Mouse (Mus musculus) frontal cortex, adult 2 months (tissue): ENCODE measurements around the gene Paxbp1. TPM values are rescaled to one million over a fixed set of nuclear protein-coding genes. Genes with fewer than 3 reads are reported as not detected.
A peak's percentile ranks its signal among the peaks of the same experiment; 100 is the strongest.

Experiments
- DNase-seq, 2 experiments: peaks; one replicate each; pipeline ENCODE4 v3.0.0; 2022; ENCODE audit warnings: low spot score in 1 of 2; ENCODE audit errors: extremely low spot score in 1 of 2
- polyA plus RNA-seq: library from polyadenylated mRNA; depleted of rRNA; stranded (reverse); fragments of >200 nt; gene quantifications from 2 replicates; pipeline ENCODE4 v1.2.3, GENCODE M21; 2012

The Paxbp1 gene
- polyA plus RNA-seq, 1 experiment = 103 TPM

DNA sequence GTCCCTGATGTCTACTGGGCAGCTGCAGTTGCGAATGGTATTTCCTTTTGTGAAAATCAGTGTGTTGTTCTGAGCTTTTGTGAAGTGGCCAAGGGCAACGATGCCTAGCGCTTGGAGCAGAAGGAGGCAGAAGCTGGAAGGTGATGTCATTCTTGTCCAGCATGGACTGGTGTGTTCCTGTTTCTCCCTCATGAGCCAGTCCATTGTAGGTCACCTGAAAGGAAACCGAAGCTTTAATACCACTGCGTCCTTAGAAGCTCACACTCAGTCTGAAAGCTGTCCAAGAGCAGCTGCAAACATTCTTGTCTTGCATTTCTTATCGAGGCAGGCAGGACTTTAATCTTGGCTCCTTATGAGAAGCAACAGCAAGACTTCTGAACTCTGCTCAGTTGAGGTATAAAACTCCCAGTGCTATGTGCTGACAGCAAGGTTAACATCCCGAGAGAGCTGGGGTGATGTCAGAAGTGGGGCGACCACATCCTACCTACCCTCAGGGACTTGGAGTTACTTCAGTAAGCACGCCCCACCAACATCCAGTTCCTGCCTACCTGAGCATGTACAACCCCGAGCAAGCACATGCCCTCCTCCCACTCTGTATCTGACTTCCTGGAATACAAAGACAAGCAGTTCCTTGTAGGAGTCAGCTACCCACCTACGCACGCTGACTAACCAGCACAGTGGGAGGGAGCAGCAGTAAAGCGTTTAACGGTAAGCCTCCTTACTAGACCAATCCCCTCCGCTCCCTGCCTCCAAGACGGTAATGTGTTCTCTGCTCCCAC, 11.9 kb upstream of the Paxbp1 start:
- peak; percentile 67 to 81 for DNase-seq

DNA sequence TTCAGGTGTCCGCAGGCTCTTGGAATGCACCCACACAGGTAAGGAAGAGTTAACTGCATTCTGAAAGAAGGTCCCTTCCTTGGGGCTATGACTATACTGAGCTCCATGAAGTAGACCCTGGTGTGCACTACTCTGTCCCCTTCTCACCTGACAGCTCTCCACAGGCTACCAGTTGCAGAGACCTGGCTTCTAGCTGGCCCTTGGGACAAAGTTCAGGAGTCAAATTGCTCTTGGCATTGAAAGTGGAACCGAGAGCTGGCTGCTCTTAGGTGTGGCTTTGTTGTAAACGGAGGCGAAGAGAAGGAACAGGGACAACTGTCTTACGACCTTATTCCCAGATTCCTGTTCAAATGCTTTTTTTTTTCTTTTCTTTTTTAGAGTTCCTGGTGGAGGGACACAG, 10.8 kb upstream of the Paxbp1 start:
- no peak for DNase-seq

DNA sequence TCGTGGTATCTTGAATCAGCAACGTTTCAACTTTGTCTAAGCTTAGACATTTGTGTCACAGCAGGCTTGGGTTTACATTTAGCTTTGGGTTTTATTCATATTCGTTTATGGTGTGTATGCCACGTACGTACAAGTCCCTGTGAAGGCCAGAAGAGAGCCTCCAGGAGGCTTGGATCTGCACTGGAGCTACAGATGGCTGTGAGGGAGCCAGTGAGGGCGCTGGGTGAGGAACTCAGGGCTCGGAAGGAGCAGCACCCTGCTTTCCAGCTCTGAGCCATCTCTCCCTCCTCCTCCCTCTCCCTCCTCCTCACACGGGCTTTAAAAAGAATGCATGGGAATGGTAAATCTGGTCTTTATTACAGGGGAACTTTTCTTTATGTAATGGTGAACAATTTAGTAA, 9.3 kb upstream of the Paxbp1 start:
- DNase-seq = no peak

DNA sequence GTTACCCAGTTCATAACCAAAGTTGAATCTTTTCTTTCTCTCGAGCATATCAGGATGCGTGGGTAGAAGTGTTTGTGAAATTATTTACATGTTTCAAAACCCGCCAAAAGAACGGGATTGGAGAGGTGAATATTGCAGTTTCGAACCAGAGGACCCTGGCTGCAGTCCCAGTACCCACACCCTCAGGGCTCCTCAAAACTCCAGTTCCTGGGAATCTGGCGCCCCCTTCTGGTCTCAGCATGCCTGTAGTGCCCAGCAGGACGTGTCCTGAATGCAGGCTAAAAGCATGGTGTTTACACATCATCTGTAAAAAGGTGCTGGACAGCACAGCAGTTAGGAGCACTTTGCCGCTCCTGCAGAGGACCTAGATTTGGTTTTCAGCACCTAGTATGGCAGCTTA, 1.2 kb upstream of the Paxbp1 start:
- DNase-seq = peak in 1 of 2 experiments; percentile 40

DNA sequence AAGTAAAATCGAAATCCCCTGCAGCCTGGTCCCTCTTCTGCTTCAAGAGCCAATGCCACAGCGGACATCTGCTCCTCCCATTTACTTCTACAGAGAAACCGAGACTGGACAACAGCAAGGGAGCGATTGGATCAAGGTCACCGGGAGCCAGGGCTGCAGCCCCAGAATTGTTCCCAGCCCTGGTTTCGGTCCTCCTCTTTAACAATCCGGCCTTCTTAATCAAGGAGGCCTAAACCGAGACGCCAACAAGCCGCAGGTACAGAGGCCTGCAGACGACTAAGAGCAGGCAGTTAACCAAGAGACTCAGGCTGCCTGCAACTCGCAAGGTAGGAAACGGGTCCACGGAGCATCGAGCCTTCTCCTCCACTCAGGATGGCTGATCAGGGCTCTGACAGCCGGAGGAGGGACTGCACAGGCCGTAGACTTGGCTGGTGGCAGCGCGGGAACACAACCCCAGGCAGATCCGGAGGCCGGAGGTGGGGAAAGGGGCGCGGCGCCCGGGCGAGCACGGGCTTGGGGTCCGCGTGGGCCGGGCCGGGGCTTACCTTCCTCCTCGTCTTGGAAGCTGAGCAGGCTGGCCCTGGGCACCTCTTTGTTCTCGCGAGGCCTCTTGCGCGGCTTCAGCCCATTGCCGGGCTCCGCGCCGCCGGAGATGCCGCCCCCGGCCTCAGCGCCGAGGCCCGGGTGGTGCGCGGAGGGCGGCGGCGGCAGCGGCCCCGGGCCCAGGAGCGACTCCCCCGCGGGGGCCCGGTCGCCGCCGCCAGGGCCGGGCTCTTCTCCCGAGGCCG, 688 bp downstream of the Paxbp1 start:
- peak in 1 of 2 experiments; percentile 36 for DNase-seq

DNA sequence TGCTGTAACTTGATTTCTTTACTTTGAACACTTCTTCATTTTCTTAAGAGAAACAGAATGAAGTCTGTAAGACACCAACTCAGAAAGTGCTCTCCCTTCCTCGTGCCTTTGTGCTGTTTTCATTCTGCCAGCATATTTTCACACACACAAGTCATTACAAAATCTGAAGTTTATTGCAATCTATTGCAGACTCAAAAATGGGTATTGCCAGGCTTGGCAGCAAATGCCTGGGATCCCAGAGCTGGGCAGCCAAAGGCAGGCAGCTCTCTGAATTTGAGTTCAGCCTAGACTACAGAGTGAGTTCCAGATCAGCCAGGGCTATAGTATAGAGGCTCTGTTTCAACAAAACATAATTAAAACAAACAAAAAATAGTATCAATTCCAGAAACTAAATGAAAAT, 1.7 kb downstream of the Paxbp1 start:
- DNase-seq = no peak

DNA sequence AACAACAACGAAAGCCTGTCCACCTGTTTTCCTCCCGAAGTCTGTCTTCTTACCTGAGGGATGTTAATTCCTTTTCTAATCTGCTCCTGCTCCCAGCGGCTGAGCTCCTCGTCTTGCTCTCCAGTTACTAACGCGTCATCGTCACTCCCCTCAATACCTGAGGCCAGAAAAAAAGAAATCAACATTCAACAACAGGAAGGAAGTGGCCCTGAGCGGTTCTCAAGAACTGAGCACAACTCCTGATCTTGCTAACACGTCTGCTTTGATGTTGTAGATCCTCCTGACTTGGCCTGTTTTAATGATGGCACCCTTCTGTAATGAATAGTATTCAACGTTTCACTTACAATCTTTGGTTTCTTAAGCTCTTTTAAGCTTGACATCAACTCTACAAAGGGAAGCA, 8.5 kb downstream of the Paxbp1 start:
- DNase-seq = no peak

DNA sequence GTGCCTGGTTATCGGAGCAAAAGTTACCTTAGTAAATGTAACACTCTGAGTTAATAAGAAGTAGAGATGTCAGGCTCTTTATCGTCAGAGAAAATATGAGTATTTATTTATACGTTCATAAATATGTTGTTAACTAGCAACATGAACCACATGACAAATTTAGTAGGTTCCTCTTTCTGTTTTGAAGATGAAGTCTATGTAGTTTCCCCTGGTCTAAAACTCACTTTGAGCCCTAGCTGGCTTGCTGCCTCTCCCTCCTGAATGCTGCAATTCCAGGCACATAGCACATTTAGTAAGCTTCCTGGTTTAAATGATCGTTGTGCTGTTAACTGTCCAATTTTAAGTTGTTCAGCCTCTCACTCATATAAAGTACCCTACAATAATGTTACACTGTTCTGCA, 13.6 kb downstream of the Paxbp1 start:
- DNase-seq = no peak

DNA sequence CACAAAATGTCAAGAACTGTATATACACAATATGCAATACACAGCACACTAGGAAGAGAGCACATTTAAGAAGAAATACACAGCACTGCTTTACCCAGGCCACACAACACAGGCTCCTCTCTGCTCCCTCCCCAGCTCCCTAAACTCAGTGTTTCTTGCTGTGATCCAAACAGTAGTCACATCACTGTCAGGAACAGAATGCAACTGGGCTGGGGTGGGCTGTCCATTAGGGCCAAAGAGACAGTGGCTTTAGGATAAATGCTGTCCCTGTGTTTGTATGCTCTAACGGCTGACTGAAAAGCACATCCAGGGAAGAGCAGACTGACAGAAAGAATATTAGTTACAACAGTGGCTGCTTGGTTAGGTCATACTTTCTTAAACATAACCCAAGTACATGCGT, 14.4 kb downstream of the Paxbp1 start:
- DNase-seq = no peak

DNA sequence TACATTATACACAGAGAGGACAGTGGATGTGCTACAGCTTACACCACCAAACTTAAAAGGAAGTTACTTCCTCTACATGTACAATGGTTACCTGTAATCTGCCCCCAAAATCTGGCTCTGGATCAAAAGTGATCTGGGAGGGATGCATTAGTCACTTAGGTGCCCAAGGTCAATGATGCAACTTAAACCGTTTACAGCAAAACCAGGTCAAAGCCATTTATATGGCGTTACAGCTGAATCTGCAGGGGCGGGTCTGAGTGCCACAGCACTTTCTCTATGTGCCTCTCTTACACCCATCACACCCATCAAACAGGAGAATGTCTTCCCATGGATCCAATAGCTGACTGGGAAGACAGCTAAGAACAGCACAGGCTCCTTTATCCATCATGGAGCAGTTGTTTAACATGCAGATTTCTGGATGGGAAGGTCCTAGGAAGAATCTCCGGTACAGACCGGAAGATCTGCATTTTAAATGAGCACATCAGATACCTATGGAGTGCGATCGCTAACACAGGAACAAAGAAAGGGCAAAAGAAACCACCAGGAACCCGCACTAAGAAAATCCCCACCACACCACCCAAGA, 15.1 kb downstream of the Paxbp1 start:
- DNase-seq = no peak

DNA sequence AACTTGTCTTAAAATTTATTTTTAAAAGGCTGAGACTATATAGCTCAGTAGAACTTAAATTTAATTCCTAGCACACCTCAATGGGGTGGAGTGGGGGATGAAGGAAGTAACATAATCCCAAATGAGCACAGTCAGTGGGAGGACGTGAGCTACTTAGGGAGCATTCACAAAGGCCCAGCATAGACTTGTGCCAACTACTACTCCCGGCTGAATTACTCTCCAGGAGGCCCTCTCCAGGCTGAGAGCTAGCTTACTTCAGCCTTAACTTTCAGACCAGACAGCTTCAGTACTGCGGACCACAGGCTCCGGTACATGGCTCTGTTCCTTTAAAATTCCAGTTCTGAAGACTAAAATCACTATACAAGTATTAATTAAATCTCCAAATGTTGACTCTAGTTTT, 18.1 kb downstream of the Paxbp1 start:
- DNase-seq = no peak

DNA sequence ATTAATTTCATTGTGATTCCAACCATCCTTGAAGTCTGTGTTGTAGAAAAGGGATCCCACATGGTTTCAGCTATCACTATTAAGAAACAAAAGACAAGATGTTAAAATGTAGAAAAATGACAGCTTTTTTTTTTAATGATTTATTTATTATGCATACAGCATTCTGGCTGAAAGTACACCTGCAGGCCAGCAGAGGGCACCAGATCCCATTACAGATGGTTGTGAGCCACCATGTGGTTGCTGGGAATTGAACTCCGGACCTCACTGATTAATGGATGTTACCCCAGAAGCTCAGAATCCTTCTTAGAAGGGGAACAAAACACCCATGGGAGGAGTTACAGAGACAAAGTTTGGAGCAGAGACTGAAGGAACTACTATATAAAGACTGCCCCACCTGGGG, 21.0 kb downstream of the Paxbp1 start:
- DNase-seq = no peak

DNA sequence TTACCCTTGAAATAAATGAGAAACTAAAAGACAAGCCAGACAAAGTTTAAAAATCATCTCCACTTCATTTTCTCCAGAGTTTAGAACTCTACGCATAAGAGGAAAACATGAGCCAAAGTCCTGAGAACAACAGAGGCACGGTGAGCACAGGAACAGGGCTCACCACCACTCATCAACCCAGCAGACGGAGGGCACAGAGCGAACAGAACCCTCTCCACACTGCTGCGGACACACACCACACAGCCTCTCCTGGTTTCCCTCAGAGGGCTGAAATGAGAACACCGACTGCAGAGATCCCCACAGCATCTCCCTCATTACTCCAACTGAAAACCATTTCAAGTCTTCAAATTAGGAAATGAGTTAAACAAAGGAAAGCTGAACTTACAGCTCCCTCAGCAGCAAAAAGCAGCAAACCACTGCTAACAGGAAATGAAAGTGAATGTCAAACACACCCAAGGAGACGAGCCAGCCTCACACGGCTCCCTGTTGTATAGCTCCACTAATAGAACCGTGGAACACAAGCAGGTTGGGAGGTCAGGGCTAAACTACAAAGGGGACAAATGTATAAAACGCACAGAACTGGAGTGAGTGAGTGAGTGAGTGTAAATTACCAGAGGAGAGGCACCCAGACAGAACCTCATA, 23.4 kb downstream of the Paxbp1 start:
- DNase-seq = no peak

DNA sequence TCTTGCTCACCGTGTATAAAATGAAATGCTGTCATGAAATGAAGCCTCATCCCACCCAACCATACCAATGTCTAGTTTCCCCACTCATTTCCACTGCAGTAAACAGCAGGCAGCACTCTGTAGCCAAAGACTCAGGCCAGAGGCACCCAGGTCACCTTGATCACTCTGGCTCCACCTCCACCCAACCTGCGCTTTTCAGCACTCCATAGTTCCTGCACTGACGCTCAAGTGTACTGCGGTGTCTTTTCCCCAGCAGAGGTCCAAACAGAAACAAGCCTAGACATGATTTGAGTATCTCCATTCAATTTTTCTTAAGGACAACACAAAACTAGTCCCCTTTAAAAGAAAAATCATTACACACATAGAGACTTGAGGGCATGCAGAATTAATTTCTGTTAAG, 24.9 kb downstream of the Paxbp1 start:
- DNase-seq = no peak

DNA sequence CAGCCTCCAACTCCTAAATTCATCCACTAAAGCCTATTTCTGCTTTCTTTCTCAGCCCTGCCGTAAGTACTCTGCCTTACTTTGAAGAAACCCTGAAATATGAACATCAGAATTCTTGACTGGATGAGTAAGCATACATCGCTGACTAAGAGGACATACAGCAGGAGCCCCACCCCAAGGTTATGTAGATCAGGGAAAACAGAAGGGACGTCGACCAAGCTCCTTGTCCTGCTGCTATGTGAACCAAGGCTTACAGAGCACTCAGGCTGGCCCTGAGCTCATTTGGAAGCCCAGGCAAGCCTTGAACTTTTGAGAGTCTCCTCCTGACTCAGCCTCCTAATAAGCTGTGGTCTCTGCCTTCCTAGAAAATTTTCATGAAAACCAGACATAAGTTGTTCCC, 28.6 kb downstream of the Paxbp1 start:
- DNase-seq = no peak

DNA sequence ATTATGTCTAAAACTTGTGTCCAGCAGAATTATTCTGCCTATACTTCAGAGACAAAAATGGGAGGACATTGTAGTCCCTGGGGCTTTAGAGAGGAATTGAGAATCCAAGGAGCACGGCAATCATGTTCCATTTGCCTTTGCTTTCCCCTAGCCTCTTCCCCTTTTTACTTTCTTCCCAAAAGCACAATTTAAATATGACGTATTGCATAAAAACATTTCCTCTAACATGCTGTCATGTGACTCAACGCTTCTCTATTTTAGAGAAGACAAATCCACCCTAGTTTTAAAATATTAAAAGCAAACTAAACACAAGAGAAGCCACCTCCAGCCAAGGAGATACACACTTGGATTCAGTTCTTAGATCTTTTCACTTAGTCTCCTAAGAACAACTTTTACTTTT, 32.5 kb downstream of the Paxbp1 start:
- no peak for DNase-seq

DNA sequence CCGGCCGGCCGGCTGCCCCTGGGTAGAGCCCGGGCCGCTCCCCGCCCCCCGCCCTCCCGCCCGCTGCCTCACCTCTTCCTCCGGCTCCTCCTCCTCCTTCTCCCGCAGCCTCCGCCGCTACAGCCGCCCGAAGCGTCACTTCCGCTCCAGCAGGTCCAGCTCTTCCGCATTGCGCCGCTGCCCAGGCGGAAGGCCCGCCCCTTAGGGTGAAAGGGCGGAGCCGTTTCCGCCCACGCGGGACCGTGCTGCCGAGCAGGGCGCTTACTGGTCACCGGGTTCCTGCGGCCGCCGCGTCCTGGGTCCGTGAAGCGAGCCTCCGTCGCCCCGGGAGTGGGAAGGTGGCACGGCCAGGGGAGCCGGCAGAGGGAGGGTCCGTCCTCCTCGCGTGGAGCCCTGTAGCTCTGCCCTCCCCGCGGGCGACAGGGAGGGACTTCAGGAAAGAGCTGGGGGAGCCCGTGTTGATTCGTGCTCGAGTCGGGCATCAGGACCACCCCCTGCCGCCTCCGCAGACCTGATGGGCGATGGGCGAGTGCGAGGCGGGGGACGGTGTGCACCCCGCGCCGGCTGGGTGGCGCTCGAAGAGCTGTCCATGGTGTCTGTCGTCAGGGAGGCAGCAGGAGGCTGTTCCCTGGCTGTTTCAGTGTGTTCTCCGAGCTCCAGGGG, 33.2 kb downstream of the Paxbp1 start, which contains the start of gene Synj1:
Synj1 (minus strand) TSS at position 288 of the 663 bp plus-strand sequence.
- DNase-seq = peak; percentile 84 to 93

DNA sequence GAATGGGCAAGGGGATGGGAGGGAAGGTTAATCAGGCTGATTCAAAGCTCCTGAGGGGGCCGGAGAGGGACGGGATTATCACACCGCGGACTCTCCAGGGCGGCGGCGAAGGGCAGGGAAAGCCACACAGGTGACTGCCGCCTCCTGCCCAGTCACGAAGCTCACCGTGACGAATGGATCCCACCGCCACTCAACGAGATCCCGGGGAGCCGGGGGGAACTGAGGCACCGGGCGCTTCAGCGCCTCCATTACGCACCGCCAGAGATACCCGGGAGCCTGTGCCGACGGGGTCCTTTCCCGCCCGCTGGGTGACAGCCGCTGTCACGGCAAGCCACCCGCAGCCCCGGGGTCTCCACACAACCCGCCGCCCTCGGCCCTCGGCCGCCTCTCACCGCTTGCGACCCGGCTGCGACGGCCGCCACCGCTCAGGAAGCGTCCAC, 33.7 kb downstream of the Paxbp1 start:
- DNase-seq = peak; percentile 19 to 29

DNA sequence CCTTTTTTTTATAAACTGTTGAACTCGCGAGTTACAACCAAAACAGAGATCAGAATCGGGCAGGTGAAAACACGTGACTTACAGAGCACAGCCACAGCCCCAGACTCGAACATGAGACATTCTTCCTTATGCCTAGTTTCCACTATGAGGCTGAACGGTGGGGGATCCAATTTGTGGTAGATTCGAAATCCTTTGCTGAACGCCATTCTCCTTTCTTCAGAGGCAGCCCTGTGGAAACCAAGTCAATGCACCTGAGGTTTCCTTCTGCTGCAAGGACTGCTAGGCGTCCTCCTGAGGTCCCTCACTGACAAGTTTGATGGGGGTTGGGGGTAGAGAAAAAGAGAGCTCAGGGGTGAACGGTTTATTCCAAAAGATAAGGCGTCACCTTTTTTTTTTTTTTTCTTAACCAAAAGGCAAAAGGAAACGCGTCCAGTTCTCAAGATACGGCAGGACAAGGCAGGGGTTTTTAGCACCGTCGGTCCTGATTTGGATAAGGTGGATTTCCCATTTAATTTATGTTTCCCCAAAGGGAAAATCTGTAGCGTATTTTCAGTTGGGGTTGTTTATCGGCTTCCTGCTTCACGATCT, 34.3 kb downstream of the Paxbp1 start:
- peak in 1 of 2 experiments; percentile 32 for DNase-seq

DNA sequence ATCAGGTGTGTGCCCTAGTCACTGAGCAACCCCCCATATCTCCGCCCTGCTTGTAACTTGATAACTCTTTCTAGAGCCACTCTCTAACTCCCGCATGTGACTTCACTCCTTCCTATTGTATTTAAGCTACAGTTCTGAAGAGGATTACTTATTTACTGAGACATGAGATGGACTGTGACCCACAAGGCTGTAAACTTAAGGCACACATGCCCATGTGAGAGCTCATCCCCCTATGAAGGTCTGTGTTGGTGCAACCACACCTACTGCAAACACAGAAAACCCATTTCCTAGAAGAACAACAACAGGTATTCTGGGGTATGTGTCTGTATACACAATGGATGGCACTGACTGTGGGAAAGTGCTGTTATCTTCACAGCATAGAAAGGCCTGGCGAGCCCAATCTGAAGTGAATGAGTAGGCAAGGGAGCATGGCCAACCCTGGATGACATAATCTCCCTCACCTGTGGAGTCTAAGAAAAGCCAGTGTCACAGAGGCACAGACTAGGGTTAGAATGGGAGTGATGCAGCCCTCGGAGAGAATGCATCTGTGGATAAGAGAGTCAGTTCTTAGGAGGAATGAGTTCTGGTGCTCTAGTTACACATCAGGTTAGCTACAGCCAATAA, 39.3 kb downstream of the Paxbp1 start:
- DNase-seq = no peak
